Mouse (Mus musculus) heart, postnatal 0 days (tissue): ENCODE results near the gene Olfr835.

ENCODE experiments used
- CTCF ChIP-seq: IDR thresholded peaks from 2 replicates; pipeline ENCODE4 v1.5.1; 2016; ENCODE audit warnings: antibody characterized with exemption, control low read depth, low read depth
- EP300 ChIP-seq: IDR thresholded peaks from 2 replicates; pipeline ENCODE4 v1.6.1; 2016; ENCODE audit warnings: antibody characterized with exemption, low read depth

- TF ChIP-seq CTCF (no peak), EP300 (no peak)
Measured at GRCm38 (mm10) chr9:18987690-18988089, 44.8 kb upstream of the Olfr835 start, which contains the start of gene Olfr834.
